In genomic region chr11:12867541-12867940, GRCm38 (mm10) we compare ENCODE assay signal across 29 mouse cellular contexts.
"Had no signal": no experiment of that assay in that cellular context is flagged by ENCODE, and none has a peak within 500 bp of the region (broad histone marks: within the 10 kb centered on the region; RNA-seq: fewer than 3 reads in every experiment).

No protein-coding gene starts in this region.

- H3K4me1 ChIP-seq: embryonic facial prominence, embryonic 12.5 days; embryonic facial prominence, embryonic 13.5 days; embryonic facial prominence, embryonic 15.5 days; forebrain, embryonic 10.5 days; forebrain, embryonic 12.5 days; forebrain, embryonic 13.5 days; forebrain, embryonic 15.5 days; heart, embryonic 10.5 days had no signal

- H3K4me3 ChIP-seq: embryonic facial prominence, embryonic 12.5 days; embryonic facial prominence, embryonic 13.5 days; embryonic facial prominence, embryonic 15.5 days; erythroblast, embryonic 14.5 days; forebrain, embryonic 10.5 days; forebrain, embryonic 12.5 days; forebrain, embryonic 13.5 days; forebrain, embryonic 15.5 days; gastrocnemius, adult 2 months; heart, adult 2 months; heart, embryonic 10.5 days had no signal

- H3K27ac ChIP-seq: embryonic facial prominence, embryonic 12.5 days; embryonic facial prominence, embryonic 13.5 days; embryonic facial prominence, embryonic 15.5 days; forebrain, embryonic 10.5 days; forebrain, embryonic 12.5 days; forebrain, embryonic 13.5 days; forebrain, embryonic 15.5 days; gastrocnemius, adult 2 months; heart, adult 2 months; heart, embryonic 10.5 days had no signal

- H3K4me2 ChIP-seq: embryonic facial prominence, embryonic 12.5 days; embryonic facial prominence, embryonic 13.5 days; embryonic facial prominence, embryonic 15.5 days; forebrain, embryonic 12.5 days; forebrain, embryonic 13.5 days; forebrain, embryonic 15.5 days had no signal

- H3K9me3 ChIP-seq: embryonic facial prominence, embryonic 12.5 days; embryonic facial prominence, embryonic 13.5 days; embryonic facial prominence, embryonic 15.5 days; forebrain, embryonic 10.5 days; forebrain, embryonic 12.5 days; forebrain, embryonic 13.5 days; forebrain, embryonic 15.5 days; heart, embryonic 10.5 days had no signal

- DNase-seq: cerebellum, adult 2 months; cerebellum, adult 8-10 months; cerebellum, adult 9-10 months; cerebellum, adult 9-11 months; cerebellum, postnatal 10 days; cerebellum, postnatal 14 days; cerebellum, postnatal 25 days; cerebellum, postnatal 36 days; embryo, embryonic 11 days; forebrain, postnatal 0 days; gastrocnemius, adult 2 months; gastrocnemius, postnatal 10 days; gastrocnemius, postnatal 14 days; gastrocnemius, postnatal 25 days; gastrocnemius, postnatal 36 days; heart, adult 11 months; heart, adult 18-20 months; heart, adult 2 months had no signal

- H3K9ac ChIP-seq: embryonic facial prominence, embryonic 12.5 days; embryonic facial prominence, embryonic 13.5 days; embryonic facial prominence, embryonic 15.5 days; forebrain, embryonic 12.5 days; forebrain, embryonic 13.5 days; forebrain, embryonic 15.5 days; forebrain, postnatal 0 days had no signal

- H3K36me3 ChIP-seq: embryonic facial prominence, embryonic 12.5 days; embryonic facial prominence, embryonic 13.5 days; embryonic facial prominence, embryonic 15.5 days; forebrain, embryonic 10.5 days; forebrain, embryonic 12.5 days; forebrain, embryonic 15.5 days; heart, embryonic 10.5 days had no signal

- H3K27me3 ChIP-seq: embryonic facial prominence, embryonic 12.5 days; embryonic facial prominence, embryonic 13.5 days; embryonic facial prominence, embryonic 15.5 days; forebrain, embryonic 12.5 days; forebrain, embryonic 13.5 days; forebrain, embryonic 15.5 days had no signal

- ATAC-seq: forebrain, embryonic 13.5 days; forebrain, embryonic 14.5 days; forebrain, embryonic 15.5 days; forebrain, embryonic 16.5 days; forebrain, postnatal 0 days had no signal
